Mouse (Mus musculus) neural tube, embryonic 14.5 days (tissue): ENCODE measurements around the gene Ube2n. TPM values are rescaled to one million over a fixed set of nuclear protein-coding genes. Genes with fewer than 3 reads are reported as not detected.
A peak's percentile ranks its signal among the peaks of the same experiment; 100 is the strongest.

Experiments used
- ATAC-seq: fragments of 200-750 bp; cut with Nextera tagmentation; 2 replicates; pipeline ENCODE4 v1.8.0; 2017; ENCODE audit warnings: low read depth, mild to moderate bottlenecking, moderate TSS enrichment, moderate library complexity
- H3K27ac ChIP-seq: fragments of 300-500 bp; sonication (generic); 2 replicates; pipeline ENCODE4 v1.5.1; 2014; ENCODE audit warnings: low read depth, mild to moderate bottlenecking, control low read depth, low read length, moderate library complexity, mixed read lengths
- H3K27me3 ChIP-seq: fragments of 300-500 bp; sonication (generic); 2 replicates; pipeline ENCODE4 v1.6.1; 2014; ENCODE audit warnings: low read length; ENCODE audit not compliant: control insufficient read depth, insufficient read depth
- H3K36me3 ChIP-seq: fragments of 300-500 bp; sonication (generic); 2 replicates; pipeline ENCODE4 v1.6.1; 2014; ENCODE audit warnings: low read length, mixed read lengths; ENCODE audit not compliant: control insufficient read depth, insufficient read depth
- H3K4me1 ChIP-seq: fragments of 300-500 bp; sonication (generic); 2 replicates; pipeline ENCODE4 v1.6.1; 2014; ENCODE audit warnings: low read length; ENCODE audit not compliant: control insufficient read depth, insufficient read depth
- H3K4me2 ChIP-seq: fragments of 300-500 bp; sonication (generic); 2 replicates; pipeline ENCODE4 v1.6.1; 2014; ENCODE audit warnings: mild to moderate bottlenecking, low read depth, low read length, control low read depth
- H3K4me3 ChIP-seq: fragments of 300-500 bp; sonication (generic); 2 replicates; pipeline ENCODE4 v1.5.1; 2014; ENCODE audit warnings: low read depth, low read length, control low read depth, mixed read lengths
- H3K9ac ChIP-seq: fragments of 300-500 bp; sonication (generic); replicated peaks from 2 replicates; pipeline ENCODE4 v1.6.1; 2014; ENCODE audit warnings: low read depth, mild to moderate bottlenecking, control low read depth, low read length, mixed read lengths
- H3K9me3 ChIP-seq: fragments of 300-500 bp; sonication (generic); 2 replicates; pipeline ENCODE4 v1.6.1; 2016; ENCODE audit warnings: low read length; ENCODE audit not compliant: control insufficient read depth
- WGBS: fragments of 180-500 bp; shearing (Covaris S2); extraction: QIAGEN DNeasy Blood & Tissue Kit; methylation state at CpG from one replicate; pipeline ENCODE4 v1.1.7; 2014; 5-methylcytosine and 5-hydroxymethylcytosine counted together
- polyA plus RNA-seq: library from polyadenylated mRNA; unstranded; fragments of >200 nt; fragmentation: Nextera tagmentation; extraction: Ambion mirVana; gene quantifications from 2 replicates; pipeline ENCODE4 v1.2.1, GENCODE M21; 2014

Gene Ube2n
- polyA plus RNA-seq, 1 experiment from 2014 or later, result 376 TPM

- H3K27me3 ChIP-seq, result no peaks in the 10 kb centered on the region
- no peaks in the 10 kb centered on the region for H3K9me3 ChIP-seq
- 64% methylated on average over 5 of the region's 5 CpGs for WGBS
- peaks cover under 1% of the 10 kb centered on the region; the same call in 1 of the 2 replicates for H3K4me1 ChIP-seq
- no peak for ATAC-seq
- H3K9ac ChIP-seq, result no peak overlapping the region
- no peak overlapping the region for H3K4me3 ChIP-seq
- H3K4me2 ChIP-seq, result no peak overlapping the region
- no peaks in the 10 kb centered on the region for H3K36me3 ChIP-seq
- no peak overlapping the region for H3K27ac ChIP-seq
Measured at GRCm38 (mm10) chr10:95567550-95567949, 52.6 kb downstream of the Ube2n start.

DNA sequence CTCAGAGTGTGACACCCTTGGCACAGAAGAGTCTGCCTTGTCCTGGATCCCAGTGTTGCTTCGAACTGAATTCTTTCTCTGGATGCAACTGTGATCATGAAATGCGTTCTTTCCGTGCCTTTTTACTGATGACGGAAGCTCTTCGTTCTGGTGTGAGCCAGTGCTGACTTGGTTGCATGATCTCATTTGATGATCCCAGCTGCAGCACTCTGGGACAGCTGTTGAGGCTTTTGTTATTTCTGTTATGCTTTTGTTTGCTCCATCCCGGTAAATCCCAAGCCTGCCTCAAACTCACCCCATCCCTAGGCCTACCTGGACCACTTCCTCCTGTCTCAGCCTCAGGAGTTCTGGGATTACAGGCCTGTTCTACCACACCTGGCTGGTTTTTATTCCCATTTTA is 53.1 kb downstream of the Ube2n start:
- no peaks in the 10 kb centered on the region for H3K4me1 ChIP-seq
- no peak overlapping the region for H3K4me2 ChIP-seq
- H3K9me3 ChIP-seq, result no peaks in the 10 kb centered on the region
- H3K4me3 ChIP-seq, result no peak overlapping the region
- H3K27ac ChIP-seq, result no peak overlapping the region
- no peak overlapping the region for H3K9ac ChIP-seq
- no peaks in the 10 kb centered on the region for H3K36me3 ChIP-seq
- ATAC-seq, result no peak
- H3K27me3 ChIP-seq, result no peaks in the 10 kb centered on the region
- 70% methylated on average over 6 of the region's 6 CpGs for WGBS

DNA sequence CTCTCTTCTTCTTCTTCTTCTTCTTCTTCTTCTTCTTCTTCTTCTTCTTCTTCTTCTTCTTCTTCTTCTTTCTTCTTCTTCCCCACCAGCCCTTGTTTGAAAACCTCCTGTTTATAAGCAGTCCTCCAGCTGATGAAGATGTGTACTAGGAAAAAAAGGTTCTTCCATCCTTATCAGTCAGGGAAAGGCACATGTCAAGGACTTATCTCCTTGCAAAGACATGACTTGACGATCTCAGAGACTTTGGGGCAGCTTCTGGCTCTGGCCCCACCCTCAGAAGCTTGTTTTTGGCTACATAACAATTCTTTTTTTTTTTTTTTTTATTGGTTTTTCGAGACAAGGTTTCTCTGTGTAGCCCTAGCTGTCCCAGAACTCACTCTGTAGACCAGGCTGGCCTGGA is 54.5 kb downstream of the Ube2n start:
- Histone ChIP-seq H3K9ac (no peak overlapping the region), H3K36me3 (no peaks in the 10 kb centered on the region), H3K4me1 (no peaks in the 10 kb centered on the region), H3K4me3 (no peak overlapping the region), H3K27me3 (no peaks in the 10 kb centered on the region), H3K4me2 (no peak overlapping the region), H3K27ac (no peak overlapping the region), H3K9me3 (no peaks in the 10 kb centered on the region)
- 83% methylated on average over 2 of the region's 2 CpGs for WGBS
- no peak for ATAC-seq

- no peak for ATAC-seq
- no peaks in the 10 kb centered on the region for H3K27me3 ChIP-seq
- H3K4me3 ChIP-seq, result no peak overlapping the region
- H3K9ac ChIP-seq, result no peak overlapping the region
- 84% methylated on average over 4 of the region's 4 CpGs for WGBS
- H3K4me1 ChIP-seq, result no peaks in the 10 kb centered on the region
- no peaks in the 10 kb centered on the region for H3K9me3 ChIP-seq
- H3K4me2 ChIP-seq, result no peak overlapping the region
- no peaks in the 10 kb centered on the region for H3K36me3 ChIP-seq
- H3K27ac ChIP-seq, result no peak overlapping the region
Measured at GRCm38 (mm10) chr10:95574994-95575393, 60.0 kb downstream of the Ube2n start.

DNA sequence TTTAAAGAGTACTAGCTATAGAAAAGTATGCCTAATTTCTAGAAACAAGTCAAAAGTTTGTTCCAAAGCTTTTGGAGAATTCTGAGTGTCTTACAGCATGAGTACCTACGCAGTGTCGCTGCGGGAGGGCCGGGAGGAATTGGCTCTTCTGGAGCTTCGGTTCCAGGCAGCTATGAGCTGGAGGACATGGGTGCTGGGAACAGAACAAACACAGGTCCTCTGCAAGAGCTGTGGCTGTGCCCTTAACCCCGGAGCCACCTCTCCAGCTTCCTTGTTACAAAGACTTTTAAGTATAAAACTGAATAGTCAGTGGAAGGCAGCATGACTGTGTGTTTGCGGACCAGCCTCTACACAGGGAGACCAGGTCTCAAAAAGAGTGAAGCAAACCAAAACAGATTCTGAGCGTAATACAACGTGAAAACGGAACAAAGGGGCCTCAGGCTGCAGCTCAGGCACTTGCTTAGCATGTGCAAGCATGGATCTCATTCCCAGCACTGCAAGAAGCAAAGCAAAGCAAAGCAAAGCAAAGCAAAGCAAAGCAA is 61.0 kb downstream of the Ube2n start:
- Histone ChIP-seq H3K36me3 (no peaks in the 10 kb centered on the region), H3K27me3 (no peaks in the 10 kb centered on the region), H3K27ac (no peak overlapping the region), H3K4me1 (no peaks in the 10 kb centered on the region), H3K4me2 (no peak overlapping the region), H3K9ac (no peak overlapping the region), H3K9me3 (no peaks in the 10 kb centered on the region), H3K4me3 (no peak overlapping the region)
- 73% methylated on average over 10 of the region's 10 CpGs for WGBS
- no peak for ATAC-seq

DNA sequence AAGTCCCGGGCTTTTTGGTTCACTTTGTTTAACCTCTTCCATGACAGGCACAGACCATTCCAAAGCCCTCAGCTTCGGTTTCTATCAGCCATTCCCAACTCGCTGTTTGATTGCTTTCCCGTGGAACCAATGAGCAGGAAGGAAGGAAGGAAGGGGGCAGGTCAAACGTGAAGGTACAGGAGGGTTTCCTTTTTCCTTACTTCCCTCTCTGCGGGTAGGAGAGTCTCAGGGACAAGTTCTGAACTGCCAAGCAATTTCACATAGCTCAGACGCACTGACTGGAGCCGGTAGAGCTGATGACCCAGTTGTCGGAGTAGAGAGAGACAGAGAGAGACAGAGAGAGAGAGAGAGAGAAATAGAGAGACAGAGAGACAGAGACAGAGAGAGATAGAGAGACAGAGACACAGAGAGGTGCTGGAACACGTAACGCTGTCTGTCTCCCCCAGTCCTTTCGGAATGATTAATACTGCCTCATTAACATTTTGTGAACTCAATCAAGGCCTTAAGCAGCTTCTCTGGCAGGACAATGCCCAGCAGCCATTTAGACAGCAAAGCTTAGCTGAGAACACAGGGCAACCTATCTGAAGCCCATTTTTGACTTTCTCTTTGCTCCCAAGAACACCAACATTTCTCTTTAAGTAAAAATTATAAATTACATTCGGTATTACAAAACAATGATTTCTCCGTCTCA is 62.1 kb downstream of the Ube2n start:
- ATAC-seq, result no peak
- Histone ChIP-seq H3K9me3 (no peaks in the 10 kb centered on the region), H3K4me2 (0 out of 2 replicates have a peak overlapping the region, but pooled peaks have one; percentile 0), H3K4me3 (no peak overlapping the region), H3K27me3 (no peaks in the 10 kb centered on the region), H3K9ac (no peak overlapping the region), H3K36me3 (no peaks in the 10 kb centered on the region), H3K27ac (no peak overlapping the region), H3K4me1 (no peaks in the 10 kb centered on the region)
- 50% methylated on average over 14 of the region's 14 CpGs for WGBS

DNA sequence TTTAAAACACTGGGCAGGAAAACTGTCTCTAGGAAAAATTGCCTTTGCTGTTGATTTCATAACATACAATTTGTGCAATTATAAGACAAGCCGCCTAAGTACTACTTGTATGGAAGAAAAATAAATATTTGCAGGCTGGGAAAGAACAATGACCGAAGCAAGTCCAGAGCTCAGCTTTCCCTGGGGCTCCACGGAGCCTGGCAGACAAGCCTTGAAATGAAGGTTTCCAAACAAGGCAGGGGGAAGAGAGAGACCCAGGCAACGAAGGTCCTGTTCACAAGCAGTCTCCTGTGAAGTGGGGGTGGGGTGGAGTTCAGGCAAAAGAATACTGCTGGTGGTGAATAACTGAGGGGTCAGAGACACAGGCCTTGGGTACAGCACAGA is 62.6 kb downstream of the Ube2n start:
- Histone ChIP-seq H3K9ac (no peak overlapping the region), H3K36me3 (no peaks in the 10 kb centered on the region), H3K27me3 (no peaks in the 10 kb centered on the region), H3K4me2 (no peak overlapping the region), H3K9me3 (no peaks in the 10 kb centered on the region), H3K27ac (no peak overlapping the region), H3K4me1 (no peaks in the 10 kb centered on the region), H3K4me3 (no peak overlapping the region)
- 33% methylated on average over 4 of the region's 4 CpGs for WGBS
- no peak for ATAC-seq

DNA sequence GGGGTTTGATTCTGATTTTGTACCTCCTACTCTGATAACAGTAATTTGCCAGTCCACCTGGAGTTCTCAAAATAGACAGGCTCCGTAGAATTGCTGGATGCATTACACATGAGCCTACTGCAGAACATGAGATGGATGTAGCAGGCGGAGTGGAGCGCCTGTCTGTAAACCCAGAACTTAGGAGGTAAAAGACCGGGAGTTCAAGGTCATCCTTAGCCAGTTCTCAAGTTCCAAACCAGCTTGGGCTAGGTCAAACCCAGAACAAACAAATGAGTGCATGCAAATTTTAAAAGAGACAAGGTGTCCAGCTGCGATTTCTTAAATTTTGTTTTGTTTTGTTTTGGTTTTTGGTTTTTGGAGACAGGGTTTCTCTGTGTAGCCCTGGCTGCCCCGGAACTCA is 70.6 kb downstream of the Ube2n start:
- Histone ChIP-seq H3K4me2 (no peak overlapping the region), H3K27me3 (no peaks in the 10 kb centered on the region), H3K9me3 (no peaks in the 10 kb centered on the region), H3K4me1 (no peaks in the 10 kb centered on the region), H3K27ac (no peak overlapping the region), H3K36me3 (no peaks in the 10 kb centered on the region), H3K4me3 (no peak overlapping the region), H3K9ac (no peak overlapping the region)
- WGBS, result 92% methylated on average over 6 of the region's 6 CpGs
- ATAC-seq, result no peak

DNA sequence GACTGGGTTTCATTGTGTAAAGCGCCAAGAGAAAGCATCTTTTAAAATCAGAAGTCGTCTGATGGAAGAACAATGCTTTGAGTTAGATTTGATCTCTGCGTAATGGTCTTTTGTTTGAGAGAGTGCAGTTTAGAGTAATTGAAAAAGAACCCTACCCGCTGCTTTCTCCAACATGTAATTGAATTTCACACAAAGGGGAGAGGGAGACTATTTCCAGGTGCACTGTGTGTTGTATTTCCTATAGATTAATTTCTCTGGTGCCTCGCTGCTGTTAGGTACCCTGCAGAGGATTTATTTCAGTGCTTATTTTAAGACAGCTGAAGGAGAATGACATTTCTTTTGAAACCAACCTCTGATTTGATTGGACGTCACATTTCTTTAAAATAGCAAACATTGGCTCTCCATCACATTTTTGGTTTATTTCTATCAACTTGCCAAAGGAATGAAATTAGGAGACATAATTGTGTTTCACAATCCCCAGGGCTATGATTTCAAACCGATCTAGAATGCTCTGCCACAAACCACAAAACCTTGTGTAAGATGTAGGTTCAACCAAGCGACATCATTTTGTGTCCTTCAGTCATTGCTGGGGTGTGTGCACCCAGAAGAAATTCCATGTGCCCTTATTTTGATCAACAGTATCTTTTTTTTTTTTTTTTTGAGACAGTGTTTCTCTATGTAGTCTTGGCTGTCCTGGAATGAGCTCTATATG is 72.7 kb downstream of the Ube2n start:
- Histone ChIP-seq H3K9ac (no peak overlapping the region), H3K4me1 (no peaks in the 10 kb centered on the region), H3K4me2 (no peak overlapping the region), H3K9me3 (no peaks in the 10 kb centered on the region), H3K4me3 (no peak overlapping the region), H3K27me3 (no peaks in the 10 kb centered on the region), H3K36me3 (no peaks in the 10 kb centered on the region), H3K27ac (no peak overlapping the region)
- no peak for ATAC-seq
- 49% methylated on average over 8 of the region's 8 CpGs for WGBS
